Mouse (Mus musculus): Measurements from ENCODE around the gene Cep19. TPM values are rescaled to one million over a fixed set of nuclear protein-coding genes. Genes with fewer than 3 reads are reported as not detected.

Gene Cep19
- polyA plus RNA-seq (2017; shearing (Covaris generic)): 44.3 TPM

GRCm38 (mm10) chr16:32099638-32100150 lies at the start of gene Cep19, which contains the start of gene Pigx:
Gene Cep19 (plus strand): TSS chr16:32099800.
Gene Pigx (minus strand): TSS chr16:32099740.

DNA sequence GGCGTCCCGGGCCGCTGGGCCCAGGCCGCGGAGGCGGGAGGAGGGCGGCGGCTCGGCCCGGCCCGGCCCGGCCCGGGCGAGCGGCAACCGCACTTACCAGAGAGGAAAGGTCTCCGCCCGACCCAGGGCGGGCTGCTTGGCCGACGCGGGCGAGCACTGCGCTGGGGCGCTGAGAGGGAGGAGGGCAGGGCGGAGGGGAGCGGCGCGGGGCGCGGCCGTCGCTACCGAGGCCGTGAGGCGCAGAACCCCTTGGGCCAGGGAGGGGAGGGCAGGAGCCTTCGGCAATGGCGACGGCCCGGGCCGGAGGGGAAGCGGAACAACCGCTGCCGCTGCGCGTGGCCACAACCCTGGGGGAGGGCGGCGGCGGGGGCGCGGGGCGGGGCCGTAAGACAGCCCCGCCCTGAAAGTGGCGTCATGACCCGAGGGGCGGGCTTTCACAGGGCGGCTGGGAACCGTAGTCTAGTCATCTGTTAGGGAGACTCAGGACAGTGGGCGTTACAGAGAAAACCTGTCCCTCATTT lies 20.5 kb upstream of the Cep19 start, which contains the start of gene Pak2:
Gene Pak2 (minus strand): TSS at position 352 of the 521 bp plus-strand sequence.

Other genes with a start within 250 kb of the Cep19 start
- gene Meltf, start 221.0 kb upstream of the Cep19 start, polyA plus RNA-seq (2017; shearing (Covaris generic)): not detected
- 0.89 TPM for gene Pigz, start 165.9 kb upstream of the Cep19 start, polyA plus RNA-seq (2017; shearing (Covaris generic))
- 4.8 TPM for gene 0610012G03Rik, start 151.3 kb upstream of the Cep19 start, polyA plus RNA-seq (2017; shearing (Covaris generic))
- gene Ncbp2, start 151.3 kb upstream of the Cep19 start, polyA plus RNA-seq (2017; shearing (Covaris generic)): 57.3 TPM
- 17.5 TPM for gene Senp5, start 96.5 kb upstream of the Cep19 start, polyA plus RNA-seq (2017; shearing (Covaris generic))
- gene Pak2, start 20.5 kb upstream of the Cep19 start, polyA plus RNA-seq (2017; shearing (Covaris generic)): 89.8 TPM
- gene Pigx, start 60 bp upstream of the Cep19 start, polyA plus RNA-seq (2017; shearing (Covaris generic)): 142 TPM
- 99.4 TPM for gene Nrros, start 65.8 kb downstream of the Cep19 start, polyA plus RNA-seq (2017; shearing (Covaris generic))
- not detected for gene Bex6, start 80.0 kb downstream of the Cep19 start, polyA plus RNA-seq (2017; shearing (Covaris generic))
- 2.4 TPM for gene Fbxo45, start 147.4 kb downstream of the Cep19 start, polyA plus RNA-seq (2017; shearing (Covaris generic))
- gene Wdr53, start 147.4 kb downstream of the Cep19 start, polyA plus RNA-seq (2017; shearing (Covaris generic)): 25.0 TPM
- gene Smco1, start 171.7 kb downstream of the Cep19 start, polyA plus RNA-seq (2017; shearing (Covaris generic)): not detected
- 14.9 TPM for gene Rnf168, start 177.7 kb downstream of the Cep19 start, polyA plus RNA-seq (2017; shearing (Covaris generic))
- gene Ubxn7, start 232.5 kb downstream of the Cep19 start, polyA plus RNA-seq (2017; shearing (Covaris generic)): 31.5 TPM